Mouse (Mus musculus) heart, adult 2 months (tissue): Measurements from ENCODE around the gene Irx4. TPM values are rescaled to one million over a fixed set of nuclear protein-coding genes. Genes with fewer than 3 reads are reported as not detected.

Experiments used
- DNase-seq, 2 experiments: peaks; one replicate each; pipeline ENCODE4 v3.0.0; 2021
- H3K27ac ChIP-seq: fragments of 200-600 bp; 2 replicates; pipeline ENCODE4 v1.8.1; 2022
- H3K27me3 ChIP-seq: fragments of 200-500 bp; 2 replicates; pipeline ENCODE4 v1.6.1; 2012; ENCODE audit warnings: mild to moderate bottlenecking, low read length, inconsistent platforms, mixed read lengths; ENCODE audit not compliant: control insufficient read depth, insufficient read depth
- H3K36me3 ChIP-seq: fragments of 200-500 bp; 2 replicates; pipeline ENCODE4 v1.6.1; 2012; ENCODE audit warnings: low read length, inconsistent platforms; ENCODE audit not compliant: control insufficient read depth, insufficient read depth
- H3K4me1 ChIP-seq: fragments of 200-500 bp; 2 replicates; pipeline ENCODE4 v1.6.1; 2011; ENCODE audit warnings: low read length; ENCODE audit not compliant: control insufficient read depth, insufficient read depth
- H3K4me3 ChIP-seq: fragments of 200-600 bp; 2 replicates; pipeline ENCODE4 v1.8.1; 2022
- H3K79me2 ChIP-seq: fragments of 200-500 bp; replicated peaks from 2 replicates; pipeline ENCODE4 v1.6.1; 2012; ENCODE audit warnings: mild to moderate bottlenecking, inconsistent platforms, low read length, moderate library complexity, mixed read lengths; ENCODE audit not compliant: control insufficient read depth, insufficient read depth
- H3K9ac ChIP-seq: fragments of 200-500 bp; 2 replicates; pipeline ENCODE4 v1.6.1; 2012; ENCODE audit warnings: low read depth, mild to moderate bottlenecking, control low read depth, inconsistent platforms, low read length, mixed read lengths
- CTCF ChIP-seq: fragments of 200-600 bp; IDR thresholded peaks from 2 replicates; pipeline ENCODE4 v1.8.1; 2022; ENCODE audit warnings: antibody characterized with exemption, mild to moderate bottlenecking, moderate library complexity
- EP300 ChIP-seq: fragments of 200-500 bp; IDR thresholded peaks from 2 replicates; pipeline ENCODE4 v1.6.1; 2011; ENCODE audit warnings: low read depth, low read length, control low read depth; ENCODE audit not compliant: insufficient read depth
- POLR2A ChIP-seq: fragments of 200-500 bp; IDR thresholded peaks from 2 replicates; pipeline ENCODE4 v1.6.1; 2011; ENCODE audit warnings: mild to moderate bottlenecking, low read depth, low read length, control low read depth; ENCODE audit not compliant: insufficient read depth
- WGBS: fragments of 180-500 bp; shearing (Covaris S2); methylation state at CpG from one replicate; pipeline ENCODE4 v1.1.7; 2018; 5-methylcytosine and 5-hydroxymethylcytosine counted together
- intact Hi-C: fragments of 180-260 bp; cut with DNase I; formaldehyde crosslinking; loops from one replicate; pipeline ENCODE4 v1.15.1; 2025
- polyA plus RNA-seq: library from polyadenylated mRNA; depleted of rRNA; stranded (reverse); fragments of >200 nt; gene quantifications from 2 replicates; pipeline ENCODE4 v1.2.3, GENCODE M21; 2012
- total RNA-seq, 2 experiments: library from RNA; stranded (reverse); gene quantifications; 2 replicates each; pipeline ENCODE4 v1.2.3; 2021

Gene Irx4
- total and polyA plus RNA-seq, 3 experiments, result 19.8 to 30.9 (median 26.5) TPM

- intact Hi-C loops, result no loop called here
- H3K27ac ChIP-seq, result peak overlapping the region; percentile 54
- DNase-seq, result peak in 1 of 2 experiments; percentile 27
- no peaks in the 10 kb centered on the region for H3K27me3 ChIP-seq
- H3K4me3 ChIP-seq, result no peak overlapping the region
- H3K36me3 ChIP-seq, result no peaks in the 10 kb centered on the region
- 31% methylated on average over 2 of the region's 2 CpGs for WGBS
- H3K9ac ChIP-seq, result no peak overlapping the region
- no peaks in the 10 kb centered on the region for H3K79me2 ChIP-seq
- TF ChIP-seq CTCF, result no peak
- TF ChIP-seq POLR2A, result 0 out of 2 replicates have a peak, but pooled peaks have one; percentile 27
- peak; percentile 57; the same call in 1 of the 2 replicates for TF ChIP-seq EP300
- peaks cover 2% of the 10 kb centered on the region for H3K4me1 ChIP-seq
These were observed 22.1 kb downstream of the Irx4 start for GRCm38 (mm10) chr13:73282407-73282806.

GRCm38 (mm10) chr13:73283534-73283933, 23.3 kb downstream of the Irx4 start:
- no peaks in the 10 kb centered on the region for H3K27me3 ChIP-seq
- no peaks in the 10 kb centered on the region for H3K79me2 ChIP-seq
- H3K27ac ChIP-seq, result peak overlapping the region; percentile 26; the same call in 1 of the 2 replicates
- intact Hi-C loops, result no loop called here
- no peak overlapping the region for H3K4me3 ChIP-seq
- H3K4me1 ChIP-seq, result peaks cover 2% of the 10 kb centered on the region; the same call in 1 of the 2 replicates
- no peak for TF ChIP-seq POLR2A
- TF ChIP-seq EP300, result 0 out of 2 replicates have a peak, but pooled peaks have one; percentile 53
- TF ChIP-seq CTCF, result no peak
- peak in 1 of 2 experiments; percentile 20 for DNase-seq
- no peaks in the 10 kb centered on the region for H3K36me3 ChIP-seq
- H3K9ac ChIP-seq, result no peak overlapping the region
- 73% methylated on average over 1 of the region's 1 CpGs for WGBS

GRCm38 (mm10) chr13:73290206-73290605, 29.9 kb downstream of the Irx4 start:
- DNase-seq, result peak; percentile 58 to 77
- Histone ChIP-seq H3K27ac (peak overlapping the region; percentile 69), H3K36me3 (no peaks in the 10 kb centered on the region), H3K9ac (no peak overlapping the region), H3K4me3 (no peak overlapping the region), H3K79me2 (no peaks in the 10 kb centered on the region), H3K4me1 (peaks cover 4% of the 10 kb centered on the region; the same call in 1 of the 2 replicates), H3K27me3 (no peaks in the 10 kb centered on the region)
- WGBS, result 68% methylated on average over 6 of the region's 6 CpGs
- TF ChIP-seq CTCF (no peak), EP300 (peak; percentile 88)
- intact Hi-C loops, result no loop called here

- Histone ChIP-seq H3K9ac (no peak overlapping the region), H3K27me3 (no peaks in the 10 kb centered on the region), H3K36me3 (no peaks in the 10 kb centered on the region), H3K27ac (no peak overlapping the region; the same call in 1 of the 2 replicates), H3K4me1 (peaks cover 4% of the 10 kb centered on the region; the same call in 1 of the 2 replicates), H3K79me2 (no peaks in the 10 kb centered on the region), H3K4me3 (no peak overlapping the region)
- 10% methylated on average over 2 of the region's 2 CpGs for WGBS
- no peak for TF ChIP-seq CTCF
- no peak for TF ChIP-seq EP300
- TF ChIP-seq POLR2A, result no peak
- intact Hi-C loops, result no loop called here
- no peak for DNase-seq
These were observed 30.8 kb downstream of the Irx4 start for GRCm38 (mm10) chr13:73291102-73291501.

GRCm38 (mm10) chr13:73298717-73299116, 38.4 kb downstream of the Irx4 start:
- 28% methylated on average over 4 of the region's 4 CpGs for WGBS
- H3K27ac ChIP-seq, result no peak overlapping the region
- TF ChIP-seq CTCF, result no peak
- no peak for TF ChIP-seq POLR2A
- no peak for TF ChIP-seq EP300

GRCm38 (mm10) chr13:73299322-73299721, 39.0 kb downstream of the Irx4 start:
- Histone ChIP-seq H3K4me3 (no peak overlapping the region), H3K9ac (no peak overlapping the region), H3K36me3 (no peaks in the 10 kb centered on the region), H3K27me3 (no peaks in the 10 kb centered on the region), H3K27ac (no peak overlapping the region), H3K4me1 (no peaks in the 10 kb centered on the region), H3K79me2 (no peaks in the 10 kb centered on the region)
- 64% methylated on average over 5 of the region's 5 CpGs for WGBS
- intact Hi-C loops, result no loop called here
- DNase-seq, result no peak
- TF ChIP-seq EP300 (no peak), POLR2A (no peak), CTCF (no peak)

More at GRCm38 (mm10) chr13:73298717-73299116, 38.4 kb downstream of the Irx4 start:
- DNase-seq, result no peak
- Histone ChIP-seq H3K4me3 (no peak overlapping the region), H3K27me3 (no peaks in the 10 kb centered on the region), H3K36me3 (no peaks in the 10 kb centered on the region), H3K79me2 (no peaks in the 10 kb centered on the region), H3K4me1 (no peaks in the 10 kb centered on the region), H3K9ac (no peak overlapping the region)
- intact Hi-C loops, result no loop called here
